Mouse (Mus musculus) T-cell, adult 2 months (primary cell): ENCODE data around the gene Casp7.

ENCODE experiments used
- DNase-seq: peaks from one replicate; pipeline ENCODE4 v3.0.0; 2022; ENCODE audit warnings: low spot score

Casp7 gene

GRCm38 (mm10) chr19:56470286-56471020 is 73.5 kb downstream of the Casp7 start:
- DNase-seq = no peak

- no peak for DNase-seq
Measured at GRCm38 (mm10) chr19:56471934-56472333, 75.0 kb downstream of the Casp7 start.

- no peak for DNase-seq
Measured at GRCm38 (mm10) chr19:56474869-56475550, 78.1 kb downstream of the Casp7 start.

GRCm38 (mm10) chr19:56476546-56476945 is 79.6 kb downstream of the Casp7 start:
- no peak for DNase-seq

- DNase-seq = no peak
Measured at GRCm38 (mm10) chr19:56477253-56477652, 80.3 kb downstream of the Casp7 start.

DNA sequence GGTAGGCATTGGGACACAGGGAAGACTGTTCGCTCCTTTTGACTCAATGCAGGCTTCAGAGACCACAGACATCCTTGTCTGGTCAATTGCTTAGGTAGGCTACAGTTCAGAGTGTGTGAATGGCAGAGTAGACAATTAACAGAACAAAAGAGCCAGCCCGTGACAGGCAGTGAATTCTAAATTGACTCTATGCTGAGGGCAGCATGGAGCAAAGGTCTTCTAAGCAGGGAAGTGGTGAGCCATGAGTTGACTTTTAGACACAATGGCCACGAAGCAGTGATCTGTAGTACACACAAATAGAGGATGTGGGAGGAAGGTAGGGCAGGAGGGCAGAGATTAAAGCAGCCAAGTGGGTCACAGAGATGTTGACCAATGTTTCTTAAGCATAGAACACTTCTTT is 80.9 kb downstream of the Casp7 start:
- no peak for DNase-seq

DNA sequence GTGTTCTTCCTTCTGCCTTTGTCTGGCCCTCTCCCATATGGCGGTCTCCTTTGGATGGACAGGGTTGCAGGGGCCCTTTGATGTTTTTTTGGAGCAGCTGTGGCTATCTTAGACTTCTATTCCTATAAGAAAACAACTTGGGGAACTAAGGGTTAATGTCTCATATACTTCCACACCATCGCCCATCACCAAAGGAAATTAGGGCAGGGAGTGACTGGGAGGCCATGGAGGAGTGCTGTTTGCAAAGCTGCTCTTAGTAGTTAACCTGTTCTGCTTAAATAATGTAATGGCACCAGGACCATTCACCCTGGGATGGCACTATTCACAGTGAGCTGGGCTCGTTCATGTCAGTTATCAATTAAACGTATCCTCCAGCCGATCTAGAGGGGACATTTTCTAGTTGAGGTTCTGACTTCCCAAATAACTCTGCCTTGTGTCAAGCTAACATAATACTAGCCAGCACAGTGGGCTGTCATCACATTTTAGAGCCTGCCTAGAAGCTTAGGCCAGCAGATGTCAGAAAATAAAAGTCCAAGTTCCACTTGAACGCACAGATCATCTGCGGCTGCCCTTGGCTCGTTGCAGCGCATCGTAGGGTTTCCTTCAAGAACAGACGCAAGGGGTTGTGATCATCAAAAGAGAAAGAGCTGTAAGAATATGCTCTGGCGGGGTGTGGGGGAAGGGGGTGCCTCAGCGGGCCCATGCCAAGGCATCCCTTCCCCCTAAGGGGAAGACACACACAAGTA is 87.9 kb downstream of the Casp7 start:
- DNase-seq = no peak

DNA sequence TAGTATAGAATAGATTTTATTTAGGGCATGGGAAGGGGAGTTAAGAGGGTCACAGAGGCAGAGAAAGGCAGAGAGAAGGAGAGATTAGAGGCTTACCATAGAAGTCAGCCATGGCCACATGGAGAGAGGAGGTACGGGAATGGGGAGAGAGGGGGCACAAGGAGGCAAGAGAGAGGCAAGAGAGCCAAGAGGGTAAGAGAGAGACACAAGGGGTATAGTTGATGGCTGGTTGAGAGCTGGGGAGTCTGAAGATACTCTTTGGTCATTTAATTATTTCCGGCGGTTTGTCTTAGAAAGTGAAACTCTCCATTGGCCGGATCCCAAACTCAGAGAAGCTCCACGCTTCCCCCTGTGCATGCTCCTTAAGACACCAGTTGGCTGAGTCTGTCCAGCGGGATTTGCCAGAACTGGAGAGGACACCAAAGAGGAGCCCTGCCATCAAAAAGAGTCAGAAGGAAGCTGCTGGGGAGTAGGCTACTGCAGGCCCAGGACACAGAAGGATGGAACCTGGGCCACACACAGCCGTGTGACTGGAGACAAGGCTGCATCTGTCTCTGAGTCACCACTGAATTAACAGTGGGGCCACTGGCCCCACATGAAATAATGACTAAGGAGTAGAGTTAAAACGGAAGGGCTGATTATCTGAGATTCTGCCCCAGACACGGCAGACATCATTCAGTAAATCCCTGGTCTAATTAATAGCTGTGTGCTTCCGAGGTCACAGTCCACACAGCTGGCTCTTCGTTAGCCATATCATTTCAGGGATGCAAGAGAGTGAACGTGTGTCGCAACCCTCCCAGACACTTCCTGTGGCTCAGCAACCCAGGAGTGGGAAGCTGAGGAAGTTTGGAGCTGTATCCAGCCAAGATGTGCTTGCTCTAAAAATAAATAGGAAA is 88.7 kb downstream of the Casp7 start:
- no peak for DNase-seq

GRCm38 (mm10) chr19:56486926-56487325 is 90.0 kb downstream of the Casp7 start:
- DNase-seq = no peak

DNA sequence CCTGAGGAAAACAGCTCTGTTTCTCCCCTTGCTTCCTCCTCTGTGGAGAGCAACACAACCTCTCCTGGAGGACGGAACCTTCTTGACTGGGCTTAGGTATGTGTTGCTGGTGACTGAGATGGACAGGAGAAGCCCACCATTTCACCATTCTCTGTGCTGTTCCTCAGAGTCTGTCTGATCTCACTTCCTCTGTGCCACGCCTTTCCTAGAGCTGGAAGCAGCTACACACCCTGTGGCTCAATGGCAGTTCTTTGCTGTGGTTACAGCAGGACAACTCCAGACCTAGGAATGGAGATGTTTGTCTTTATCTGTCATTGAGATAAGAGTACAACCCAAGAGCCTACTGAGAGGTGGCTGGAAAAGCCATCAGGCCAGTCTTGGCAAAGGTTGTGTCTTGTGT is 90.4 kb downstream of the Casp7 start:
- DNase-seq = no peak

DNA sequence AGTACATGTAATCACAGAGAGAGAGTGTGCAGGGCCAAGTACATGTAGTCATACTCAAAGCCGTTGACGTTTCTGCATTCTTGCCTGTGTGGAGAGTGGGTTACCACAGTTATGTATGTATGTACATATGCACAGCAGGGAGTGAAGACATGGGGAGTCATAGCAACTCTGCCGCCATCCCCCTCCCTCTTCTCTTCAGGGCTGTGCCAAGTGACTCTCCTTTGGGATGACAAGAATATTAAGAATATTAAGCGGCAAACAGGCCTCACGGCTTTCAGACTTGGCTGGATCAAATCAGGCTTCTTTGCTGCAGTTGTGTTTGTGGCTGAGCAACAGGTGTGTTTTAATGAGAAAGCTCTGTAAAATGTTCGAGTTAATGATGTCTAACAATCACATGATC is 92.7 kb downstream of the Casp7 start:
- DNase-seq = no peak
